Mouse (Mus musculus) yolk sac, embryonic 10.5 days (tissue): ENCODE results near the gene Pidd1.
"Not testable (repeated sequence)": the region's sequence is repeated elsewhere in the genome, so short reads cannot be mapped to it uniquely, and the experiment has no call there.

Experiments
- DNase-seq: peaks from one replicate; pipeline ENCODE4 v3.0.0-alpha.2; 2017; ENCODE audit warnings: low spot score

Gene Pidd1

DNA sequence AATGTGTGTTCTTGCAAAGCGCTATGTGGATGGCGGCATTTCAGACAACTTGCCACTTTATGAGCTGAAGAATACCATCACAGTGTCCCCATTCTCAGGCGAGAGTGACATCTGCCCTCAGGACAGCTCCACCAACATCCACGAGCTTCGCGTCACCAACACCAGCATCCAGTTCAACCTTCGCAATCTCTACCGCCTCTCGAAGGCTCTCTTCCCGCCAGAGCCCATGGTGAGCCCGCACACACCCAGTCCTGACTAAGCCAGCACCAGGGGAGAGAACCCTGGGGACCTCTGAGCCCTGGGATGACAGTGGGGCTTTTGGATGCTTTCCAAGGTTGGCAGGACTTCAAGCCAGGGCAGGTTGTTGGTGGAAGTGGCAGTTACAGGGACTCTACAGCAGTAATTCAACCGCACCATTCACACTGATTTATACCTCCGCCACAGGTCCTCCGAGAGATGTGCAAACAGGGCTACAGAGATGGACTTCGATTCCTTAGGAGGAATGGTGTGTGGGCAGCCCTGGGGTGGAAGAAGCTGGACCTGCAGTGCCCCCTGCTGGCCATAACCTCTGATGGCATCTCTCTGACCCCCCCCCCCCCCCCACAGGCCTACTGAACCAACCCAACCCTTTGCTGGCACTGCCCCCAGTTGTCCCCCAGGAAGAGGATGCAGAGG is 14.3 kb upstream of the Pidd1 start:
- no peak for DNase-seq

DNA sequence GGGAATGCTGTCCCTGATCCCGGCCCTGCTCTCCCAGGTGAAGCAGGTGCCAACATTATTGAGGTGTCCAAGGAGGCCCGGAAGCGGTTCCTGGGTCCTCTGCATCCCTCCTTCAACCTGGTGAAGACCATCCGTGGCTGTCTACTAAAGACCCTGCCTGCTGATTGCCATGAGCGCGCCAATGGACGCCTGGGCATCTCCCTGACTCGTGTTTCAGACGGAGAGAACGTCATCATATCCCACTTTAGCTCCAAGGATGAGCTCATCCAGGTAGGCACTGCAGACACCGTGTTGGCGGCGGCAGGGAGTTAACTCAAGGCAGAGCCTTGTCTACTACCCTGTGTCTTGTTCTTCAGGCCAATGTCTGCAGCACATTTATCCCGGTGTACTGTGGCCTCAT is 13.4 kb upstream of the Pidd1 start:
- no peak for DNase-seq

DNA sequence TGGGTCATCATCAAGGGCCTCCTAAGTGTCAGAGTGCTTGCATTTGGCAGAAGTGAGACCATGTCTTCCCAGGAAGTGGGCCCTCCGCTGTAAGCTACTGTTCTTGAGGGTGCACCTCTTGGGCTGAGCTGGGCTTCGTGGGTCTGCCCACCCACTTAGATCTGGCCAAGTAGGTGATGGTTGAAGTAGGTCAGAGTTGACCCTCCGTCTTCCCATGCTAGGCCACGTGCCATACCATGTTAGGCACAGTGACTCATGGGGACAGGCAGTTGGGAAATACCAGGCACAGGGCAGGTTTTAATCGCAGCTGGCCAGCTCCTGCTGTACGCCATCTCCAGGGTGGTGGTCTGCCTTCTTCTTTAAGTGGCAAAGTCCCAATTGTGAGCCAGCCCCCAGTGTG is 12.9 kb upstream of the Pidd1 start:
- no peak for DNase-seq

DNA sequence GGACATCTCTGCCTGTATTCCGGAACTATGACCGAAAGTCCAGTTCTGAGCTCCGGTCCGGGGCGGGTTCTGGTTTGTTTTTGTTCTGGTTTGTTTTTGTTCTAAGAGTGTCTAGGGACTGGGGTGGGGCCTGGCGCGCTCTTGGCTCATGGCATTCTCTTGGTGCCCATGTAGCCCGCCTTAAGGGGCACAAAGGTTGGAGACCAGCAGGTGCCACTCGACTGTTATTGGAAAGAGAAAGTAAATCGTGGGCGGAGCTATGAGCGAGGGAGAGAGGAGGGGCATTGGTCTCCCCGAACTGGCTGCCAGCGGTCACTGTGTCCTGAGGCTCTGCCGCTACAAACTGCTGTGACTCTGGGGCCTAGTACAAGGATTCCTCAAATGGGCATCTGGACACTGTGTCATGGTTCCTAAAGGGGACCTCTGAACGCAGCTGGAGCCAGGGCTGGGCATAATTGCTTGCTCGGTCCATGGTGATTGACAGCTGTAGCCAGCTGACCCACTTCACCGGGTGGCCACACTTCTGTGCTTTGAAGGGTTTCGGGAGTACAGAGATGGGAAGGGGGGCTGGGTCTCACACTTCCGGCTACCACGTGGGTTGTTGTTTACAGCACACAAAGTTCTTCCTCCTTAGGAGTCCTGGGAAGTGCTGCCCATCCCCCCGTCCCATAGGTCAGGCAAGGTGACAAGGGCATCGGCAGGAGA is 11.9 kb upstream of the Pidd1 start:
- peak; percentile 72 for DNase-seq

DNA sequence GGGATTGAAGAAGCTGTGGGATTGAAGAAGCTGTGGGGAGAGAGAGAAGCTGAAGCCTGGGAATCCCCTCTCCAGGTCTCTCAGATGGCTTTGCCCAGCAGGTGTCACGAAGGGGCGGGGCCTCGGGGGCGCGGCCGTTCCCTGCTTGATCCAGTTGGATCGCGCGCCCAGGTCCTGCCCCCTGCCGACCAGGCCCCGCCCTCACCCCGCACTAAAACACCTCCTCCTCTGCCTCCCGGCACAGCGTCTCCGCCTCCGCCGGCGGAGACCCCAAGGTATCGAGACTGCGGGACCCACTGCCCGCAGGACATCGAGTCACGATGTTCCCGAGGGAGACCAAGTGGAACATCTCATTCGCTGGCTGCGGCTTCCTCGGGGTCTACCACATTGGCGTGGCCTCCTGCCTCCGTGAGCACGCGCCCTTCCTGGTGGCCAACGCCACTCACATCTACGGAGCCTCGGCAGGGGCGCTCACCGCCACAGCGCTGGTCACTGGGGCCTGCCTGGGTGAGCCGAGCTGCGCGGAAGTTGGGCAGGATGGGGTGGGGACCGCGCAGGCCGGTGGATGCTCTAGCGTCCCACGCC is 11.2 kb upstream of the Pidd1 start, which contains the start of gene Pnpla2:
TSS of gene Pnpla2 (plus strand) at position 232 of the 585 bp plus-strand sequence.
- DNase-seq, result peak; percentile 94

DNA sequence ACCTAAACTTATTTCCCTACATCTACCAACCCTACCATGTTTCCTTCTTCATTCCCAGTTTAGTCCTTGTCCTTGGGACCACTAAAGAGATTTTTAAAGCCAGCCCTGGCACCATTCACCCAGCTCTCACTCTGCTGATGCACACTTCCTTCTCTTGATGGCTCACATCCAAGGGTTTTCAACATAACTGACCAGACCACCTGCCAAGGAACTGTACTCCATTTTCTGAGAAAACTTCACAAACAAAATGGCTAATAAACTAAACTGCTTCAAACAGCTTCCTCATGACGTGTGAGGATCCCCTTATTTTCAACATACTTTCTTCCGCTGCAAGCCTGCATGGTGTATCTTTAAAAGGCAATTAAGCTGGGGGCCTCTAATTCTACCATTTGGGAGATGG is 9.8 kb upstream of the Pidd1 start:
- DNase-seq, result no peak

DNA sequence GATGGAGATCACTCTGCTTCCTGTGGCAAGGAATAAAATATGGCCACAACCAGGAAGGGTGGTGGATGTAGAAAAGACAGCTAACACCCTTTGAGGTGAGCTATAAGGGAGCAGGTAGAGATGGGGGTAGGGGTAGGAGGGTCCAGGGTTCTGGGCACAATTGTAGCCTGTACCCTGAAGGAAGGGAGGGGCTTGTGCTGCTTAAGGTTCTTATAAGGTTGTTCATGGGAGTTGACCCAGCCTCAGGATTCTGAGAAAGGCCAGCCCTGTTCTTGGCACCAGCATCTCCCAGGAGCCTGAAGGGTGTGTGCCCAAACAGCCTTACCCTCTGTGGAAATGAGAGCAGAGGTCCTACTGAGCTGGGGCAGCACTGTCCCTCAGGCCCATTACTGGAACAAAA is 8.1 kb upstream of the Pidd1 start:
- DNase-seq, result no peak

DNA sequence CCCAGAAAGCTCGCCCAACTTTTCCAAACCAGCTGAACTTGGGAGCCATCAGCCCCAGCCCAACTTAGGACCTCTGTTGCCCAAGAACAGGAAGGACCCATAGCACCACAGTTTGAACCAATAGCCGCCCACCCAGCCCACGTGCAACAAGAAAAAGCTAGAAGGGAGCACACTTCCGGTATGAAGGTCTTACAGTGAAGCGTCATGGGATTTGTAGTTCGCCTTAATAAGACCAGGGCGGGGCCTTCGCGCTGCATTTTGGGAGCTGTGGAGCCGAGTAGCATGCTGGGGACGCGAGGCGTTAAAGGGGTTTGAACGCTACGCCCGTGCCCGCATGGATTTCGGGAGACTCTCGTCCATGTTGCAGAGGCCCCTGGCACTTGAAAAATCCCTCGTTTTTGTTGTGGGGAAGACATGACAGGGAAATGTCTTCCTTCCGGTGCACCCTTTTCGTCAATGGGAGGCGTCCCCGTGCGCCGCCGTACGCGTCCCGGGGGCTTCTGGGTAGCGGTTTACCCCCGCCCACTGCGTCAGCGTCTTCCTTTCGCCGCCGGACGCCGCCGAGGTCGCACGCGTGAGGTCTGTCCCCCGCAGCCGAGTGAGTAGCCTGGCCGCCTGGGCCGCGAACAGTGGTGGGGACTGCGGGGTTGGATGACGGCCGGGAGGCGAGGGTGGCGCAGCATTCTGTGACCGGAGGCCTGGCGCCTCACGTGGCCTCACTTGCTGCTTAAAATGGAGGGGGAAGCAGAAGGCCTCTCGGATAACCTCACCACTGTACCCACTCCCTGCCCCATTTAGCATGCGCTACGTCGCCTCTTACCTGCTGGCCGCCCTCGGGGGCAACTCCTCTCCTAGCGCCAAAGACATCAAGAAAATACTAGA is 3.5 kb upstream of the Pidd1 start, which contains the start of gene Rplp2:
TSS of gene Rplp2 (plus strand) at position 261 of the 882 bp plus-strand sequence.
- DNase-seq, result peak; percentile 98

DNA sequence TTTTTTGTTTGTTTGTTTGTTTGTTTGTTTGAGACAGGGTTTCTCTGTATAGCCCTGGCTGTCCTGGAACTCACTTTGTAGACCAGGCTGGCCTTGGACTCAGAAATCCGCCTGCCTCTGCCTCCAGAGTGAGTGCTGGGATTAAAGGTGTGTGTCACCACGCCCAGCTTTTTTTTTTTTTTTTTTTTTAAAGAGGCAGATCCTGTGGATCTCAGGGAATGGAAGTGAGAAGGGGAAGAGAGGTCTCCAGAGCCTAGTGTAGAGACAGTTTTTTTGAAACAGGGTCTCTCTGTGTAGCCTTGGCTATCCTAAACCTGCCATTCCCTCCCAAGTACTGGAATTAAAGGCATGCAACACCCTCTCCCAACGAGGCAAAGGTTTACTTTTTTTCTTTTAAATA is 2.5 kb upstream of the Pidd1 start:
- not testable (repeated sequence) for DNase-seq

DNA sequence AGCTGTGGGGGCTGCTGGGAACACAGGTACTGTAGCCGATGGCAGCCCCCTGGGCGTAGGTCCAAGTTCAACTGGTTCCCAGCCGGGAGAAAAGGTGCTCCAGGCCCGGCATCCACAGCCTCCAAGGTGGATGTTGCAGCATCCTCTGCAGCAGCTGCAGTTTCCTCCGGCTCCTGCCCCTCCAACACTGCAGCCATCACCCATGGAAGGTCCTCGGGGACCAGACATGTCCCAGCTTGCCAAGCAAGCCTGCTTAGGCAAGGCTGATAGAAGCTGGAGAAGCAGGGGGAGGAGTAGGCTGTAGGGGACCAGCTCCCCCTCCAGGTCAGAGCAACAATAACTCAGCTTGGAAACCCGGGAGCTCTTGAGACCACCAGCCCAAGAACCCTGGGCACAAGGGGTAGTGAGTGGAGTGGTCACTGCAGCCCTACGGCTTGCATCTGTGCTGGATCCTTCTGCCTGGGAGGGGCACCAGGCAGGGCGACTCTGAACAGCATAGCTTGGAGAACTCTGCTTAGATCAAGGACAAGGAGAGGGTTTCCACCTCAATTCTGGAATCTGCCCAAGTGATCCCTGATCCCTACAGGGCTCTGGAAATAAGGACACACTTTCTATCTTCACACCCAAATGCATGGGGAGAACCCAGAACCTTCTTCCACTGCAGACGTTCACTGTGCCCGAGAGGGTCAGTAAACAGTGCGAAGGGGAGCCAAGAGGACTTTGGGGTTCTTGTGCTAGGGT is 574 bp downstream of the Pidd1 start:
- DNase-seq, result no peak

DNA sequence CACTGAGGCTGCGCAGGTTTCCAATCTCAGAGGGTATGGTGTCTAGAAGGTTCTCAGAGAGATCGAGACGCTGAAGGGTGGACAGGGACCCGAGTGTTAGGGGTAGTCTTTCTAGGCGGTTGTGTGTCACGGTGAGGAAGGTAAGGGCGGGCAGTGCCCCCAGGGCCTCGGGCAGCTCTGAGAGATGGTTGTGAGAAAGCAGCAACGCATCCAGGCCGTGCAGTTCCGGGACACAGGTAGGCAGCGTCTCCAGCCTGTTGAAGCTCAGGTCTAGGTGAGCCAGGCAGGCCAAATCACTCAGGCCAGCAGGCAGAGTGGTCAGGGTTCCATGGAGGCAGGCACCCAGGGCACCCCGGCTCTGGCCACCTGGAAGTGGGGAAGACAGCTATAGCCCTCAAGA is 1.6 kb downstream of the Pidd1 start:
- DNase-seq, result no peak

DNA sequence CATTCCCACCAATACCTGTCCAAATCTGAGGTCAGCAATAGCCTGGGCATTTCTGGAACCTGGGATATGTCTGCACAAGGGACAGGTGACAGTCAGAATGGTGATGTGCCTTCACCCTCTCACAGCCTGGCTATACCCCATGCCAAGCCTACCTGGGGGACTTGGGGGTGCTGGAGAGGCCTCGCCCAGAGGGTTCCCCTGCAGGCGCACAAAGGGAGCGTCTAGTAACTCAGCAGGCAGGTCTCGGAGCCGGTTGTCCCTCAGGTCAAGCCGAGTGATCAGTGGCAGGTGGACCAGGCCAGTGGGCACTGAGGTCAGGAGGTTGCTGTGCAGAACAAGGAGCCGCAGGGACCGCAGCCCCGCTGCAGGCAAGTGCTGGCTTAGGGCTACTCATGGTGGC is 2.4 kb downstream of the Pidd1 start:
- no peak for DNase-seq

DNA sequence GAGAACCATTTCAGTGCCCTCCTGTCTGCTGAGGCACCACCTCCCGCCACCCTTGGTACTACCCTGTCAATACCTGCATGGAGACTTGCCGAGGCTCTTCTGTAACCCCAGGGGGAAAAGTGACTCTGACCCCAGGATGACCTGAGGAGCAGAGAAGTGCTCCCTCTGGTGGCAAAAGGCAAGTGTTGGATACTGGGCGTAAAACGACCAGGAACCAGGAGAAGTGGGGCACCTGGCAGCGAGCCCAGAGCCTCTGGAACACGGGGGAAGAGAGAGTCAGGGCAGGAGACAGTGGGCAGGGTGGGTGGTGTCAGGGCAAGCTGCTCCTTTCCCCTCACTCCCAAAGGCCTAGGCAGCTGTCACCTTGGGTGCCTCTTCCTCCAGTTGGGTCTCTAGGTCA is 3.2 kb downstream of the Pidd1 start:
- no peak for DNase-seq

DNA sequence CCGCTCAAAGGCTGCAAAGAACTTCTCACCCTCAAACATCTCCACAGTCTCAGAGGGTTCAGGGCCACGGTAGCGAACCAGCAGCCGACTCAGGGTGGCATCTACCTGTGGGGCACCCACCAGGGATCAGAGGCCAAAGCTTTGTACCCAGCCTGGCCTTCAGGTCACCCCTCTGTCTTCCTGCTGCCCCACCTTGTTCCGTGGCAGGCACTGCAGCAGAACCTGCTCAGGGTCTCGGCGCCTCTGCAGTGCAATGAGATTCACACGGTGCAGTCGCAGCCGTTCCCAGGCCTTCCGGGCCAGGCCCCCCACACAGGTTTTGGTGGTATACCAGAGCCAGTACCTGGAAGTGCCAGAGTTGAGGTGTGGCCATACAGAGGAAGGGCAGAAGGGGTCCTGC is 4.0 kb downstream of the Pidd1 start:
- DNase-seq, result no peak

DNA sequence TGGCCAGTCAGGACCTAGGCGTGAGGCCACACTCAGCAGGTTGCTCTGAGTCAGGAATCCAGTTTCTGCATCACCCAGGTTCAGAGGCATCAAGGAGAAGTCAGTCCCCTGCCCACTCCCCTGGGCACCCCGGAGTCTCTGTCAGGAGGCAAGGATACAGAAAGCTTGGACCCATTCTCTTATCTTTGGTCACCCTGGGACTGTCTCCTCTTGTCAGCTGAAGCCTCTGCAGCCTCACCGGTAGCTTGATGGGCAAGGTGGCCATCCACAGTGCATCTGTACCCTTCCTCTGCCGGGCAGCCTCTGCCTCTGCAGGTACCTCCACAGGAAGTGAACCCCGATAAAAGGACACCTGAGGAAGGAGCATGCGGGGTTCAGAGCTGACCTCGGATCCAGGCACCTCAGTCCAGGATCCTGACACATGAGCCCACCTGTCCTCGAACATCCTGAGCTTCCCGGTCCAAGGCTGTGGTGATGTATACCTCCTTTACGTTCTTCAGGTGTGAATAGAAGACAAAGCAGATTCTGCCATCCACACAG is 4.6 kb downstream of the Pidd1 start:
- DNase-seq, result no peak

DNA sequence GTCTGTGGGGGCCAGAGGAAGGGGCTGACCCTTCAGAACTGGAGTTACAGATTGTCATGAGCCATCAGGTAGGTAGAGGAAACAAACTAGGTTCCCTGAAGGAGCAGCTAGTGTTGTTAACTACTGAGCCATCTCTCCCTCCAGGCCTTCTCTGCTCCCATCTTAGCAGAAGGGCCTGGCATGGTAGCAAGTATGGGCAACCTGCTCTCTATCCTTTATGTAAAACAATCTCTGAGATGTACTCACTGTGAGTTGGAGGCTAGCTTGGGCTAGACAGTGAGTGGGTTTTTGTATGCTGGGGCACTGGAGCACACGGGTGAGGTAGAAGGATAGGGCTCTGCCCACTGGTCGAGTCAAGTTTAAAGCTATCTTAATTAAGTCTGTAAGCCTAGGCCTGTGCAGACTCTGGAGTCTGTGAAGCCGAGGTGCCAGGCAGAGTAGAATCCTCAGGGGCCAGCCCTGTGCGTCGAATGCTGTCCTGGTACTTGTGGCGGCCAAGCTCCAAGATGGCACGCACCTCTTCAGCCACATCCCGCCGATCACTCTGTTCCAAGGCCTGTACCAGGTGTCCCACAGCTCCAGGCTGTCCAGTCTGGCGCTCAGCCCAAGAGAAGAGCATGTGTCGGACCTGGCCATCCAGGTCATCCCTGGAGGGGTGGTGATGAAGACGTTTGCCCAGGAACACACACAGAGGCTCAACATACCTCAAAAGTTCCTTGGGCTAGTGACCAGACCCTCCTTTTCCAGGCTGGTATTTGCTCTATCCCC is 5.4 kb downstream of the Pidd1 start:
- DNase-seq, result no peak

DNA sequence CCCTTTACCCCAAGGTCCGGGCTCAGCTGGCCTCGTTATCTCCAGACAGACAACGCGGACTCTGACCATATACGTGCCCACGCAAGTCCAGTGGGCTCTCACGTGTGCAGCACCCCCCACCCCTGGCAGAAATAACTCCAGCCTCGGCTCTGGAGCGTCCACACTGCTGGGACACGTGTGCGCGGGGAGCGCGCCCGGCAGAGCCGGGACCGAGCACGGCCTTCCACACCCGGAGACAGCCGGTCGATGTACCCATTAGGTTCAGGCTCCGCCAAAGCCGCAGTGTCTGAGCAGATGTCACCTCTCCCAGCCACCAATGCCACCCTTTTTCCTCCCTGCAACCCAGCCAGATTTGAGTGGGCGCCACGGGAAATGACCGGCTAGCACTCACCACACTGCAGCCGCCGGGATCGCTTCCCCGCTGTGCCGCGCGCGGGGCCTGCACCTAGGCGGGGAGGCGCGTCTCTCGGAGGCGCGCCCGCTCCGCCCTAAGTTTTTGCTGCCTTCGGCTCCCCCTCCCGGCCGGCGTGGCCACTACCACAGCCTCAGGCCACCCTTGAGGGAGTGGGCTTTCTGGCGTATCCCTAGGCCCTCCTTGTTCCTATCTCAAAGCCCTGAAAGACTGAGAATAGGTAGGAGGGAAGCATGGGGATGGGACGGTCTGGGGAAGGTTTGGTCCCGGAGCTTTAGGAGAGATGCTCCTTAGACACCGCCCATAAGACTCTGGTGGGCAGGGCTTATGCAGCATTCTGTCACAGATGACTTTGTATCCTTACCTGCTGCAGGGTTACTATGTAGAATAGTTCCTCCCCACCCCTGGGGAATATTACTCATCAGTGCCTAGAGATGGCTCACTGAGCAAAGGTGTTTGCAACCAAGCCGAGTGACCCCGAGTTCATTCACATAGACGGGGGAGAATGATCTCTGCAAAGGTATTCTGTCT is 6.4 kb downstream of the Pidd1 start, which contains the start of gene Slc25a22:
TSS of gene Slc25a22 (minus strand) at position 715 of the 943 bp plus-strand sequence.
- peak; percentile 85 for DNase-seq

DNA sequence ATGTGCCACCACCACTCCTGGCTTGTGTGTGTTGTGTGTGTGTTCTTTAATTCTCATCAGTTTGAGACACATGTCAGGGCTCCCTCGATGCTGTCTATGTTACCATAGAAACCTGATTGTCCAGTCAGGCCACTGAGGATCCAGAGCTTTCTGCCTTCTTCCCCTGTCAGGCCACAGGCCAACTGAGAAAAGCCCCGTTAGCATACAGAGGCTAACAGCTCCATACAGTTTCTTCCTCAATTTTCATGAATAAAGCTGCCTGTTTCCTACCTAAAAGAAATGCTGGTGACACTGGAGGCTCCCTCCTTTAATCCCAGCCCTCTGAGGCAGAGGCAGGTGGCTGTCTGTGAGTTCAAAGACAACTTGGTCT is 7.3 kb downstream of the Pidd1 start:
- no peak for DNase-seq

DNA sequence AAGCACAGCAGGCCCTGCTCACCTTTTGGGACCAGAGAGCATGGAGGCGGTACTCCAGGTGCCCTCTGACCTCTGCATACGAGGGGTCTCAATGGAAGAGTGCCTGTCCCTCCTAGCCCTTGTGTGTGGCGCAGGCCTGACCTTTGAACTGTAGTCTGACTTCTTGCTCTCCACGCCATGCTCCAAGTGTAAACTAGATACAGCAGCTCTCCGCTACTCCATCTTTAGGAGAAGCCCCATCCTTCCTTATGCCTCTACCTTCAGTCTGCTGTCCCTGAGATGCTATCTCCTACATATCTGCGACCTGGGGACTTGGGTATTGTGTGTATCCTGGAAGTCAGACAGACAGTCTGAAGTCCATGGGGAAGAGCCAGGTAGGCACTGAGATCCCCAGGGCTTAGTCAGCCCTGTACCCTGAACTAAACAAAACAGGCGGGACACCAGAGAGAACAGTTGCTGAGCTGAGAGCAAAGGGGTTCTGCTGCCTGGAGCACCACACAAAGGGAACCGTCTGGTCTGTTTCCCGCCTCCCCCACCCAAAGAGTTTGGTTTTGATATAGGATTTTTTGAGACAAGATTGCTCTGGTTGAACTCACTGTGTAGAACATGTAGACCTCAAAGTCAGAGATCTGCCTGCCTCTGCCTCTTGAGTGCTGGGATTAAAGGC is 7.8 kb downstream of the Pidd1 start:
- peak; percentile 72 for DNase-seq
